Mouse (Mus musculus): ENCODE measurements around the gene Gm42674. TPM values are rescaled to one million over a fixed set of nuclear protein-coding genes. Genes with fewer than 3 reads are reported as not detected.
A peak's percentile ranks its signal among the peaks of the same experiment; 100 is the strongest.

Gene Gm42674
- total RNA-seq, 1 experiment, result not detected

DNA sequence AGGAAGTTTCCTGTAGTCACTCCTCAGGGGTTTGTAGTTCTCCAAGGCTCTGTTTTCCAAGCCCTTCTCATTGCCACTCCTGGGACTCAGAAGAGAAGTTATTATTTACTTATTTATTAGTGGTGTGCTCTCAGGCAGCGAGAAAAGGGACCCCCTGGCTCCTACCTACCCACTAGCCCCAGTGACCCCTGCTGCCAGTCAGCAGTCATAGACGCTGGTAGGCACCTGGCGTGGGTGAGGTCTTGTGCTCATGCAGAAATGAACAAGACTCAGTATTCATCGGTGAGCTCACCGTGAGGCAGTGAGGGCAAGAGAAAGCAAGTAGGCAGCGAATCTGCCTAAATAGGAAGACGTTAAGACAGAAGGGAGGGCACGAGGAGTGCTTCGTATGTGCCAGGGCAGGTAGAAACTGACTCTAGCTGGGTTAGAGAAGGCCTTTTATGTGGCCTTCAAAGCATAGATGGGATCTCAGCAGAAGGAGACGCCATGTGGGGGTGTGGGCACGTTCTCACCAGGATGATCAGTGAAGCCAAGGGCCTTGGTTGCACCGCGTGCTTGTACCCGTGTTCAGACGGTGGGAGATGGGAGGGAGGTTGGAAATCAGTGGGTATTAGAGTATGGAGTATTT, 15.6 kb upstream of the Gm42674 start:
- H3K4me3 ChIP-seq (ENCODE audit: insufficient read depth in 1 of 2, low read depth in 1 of 2, low read length in 2 of 2, poor library complexity in 1 of 2, severe bottlenecking in 1 of 2), result no peak overlapping the region
- H3K27ac ChIP-seq (ENCODE audit: insufficient read depth, low read depth, low read length, poor library complexity, severe bottlenecking), result no peak overlapping the region
- TF ChIP-seq MAFK (IDR thresholded peaks at IDR 0.05; ENCODE audit: insufficient read depth, low read depth, low read length) (no peak), HCFC1 (IDR thresholded peaks at IDR 0.05; ENCODE audit: borderline replicate concordance, insufficient read depth, low read length) (no peak)
- H3K9me3 ChIP-seq (ENCODE audit: control insufficient read depth, insufficient read depth, low read depth, low read length), result no peaks in the 10 kb centered on the region
- in situ Hi-C loops (cut with MboI; ENCODE audit: low sequenced_read_pairs in 2 of 2, unreplicated experiment in 2 of 2), result no loop called here
- no peak for DNase-seq (ENCODE audit: low read depth, low spot score)
- no peaks in the 10 kb centered on the region for H3K36me3 ChIP-seq (ENCODE audit: control insufficient read depth, insufficient read depth, low read length, poor library complexity, severe bottlenecking)
- peaks cover 3 to 15% of the 10 kb centered on the region in 2 experiments; a peak in 1 of 4 replicates for H3K4me1 ChIP-seq (ENCODE audit: control insufficient read depth in 2 of 2, insufficient read depth in 2 of 2, low read length in 2 of 2, poor library complexity in 1 of 2)
- no peak overlapping the region for H3K9ac ChIP-seq (ENCODE audit: insufficient read depth, low read depth, low read length, poor library complexity, severe bottlenecking)

DNA sequence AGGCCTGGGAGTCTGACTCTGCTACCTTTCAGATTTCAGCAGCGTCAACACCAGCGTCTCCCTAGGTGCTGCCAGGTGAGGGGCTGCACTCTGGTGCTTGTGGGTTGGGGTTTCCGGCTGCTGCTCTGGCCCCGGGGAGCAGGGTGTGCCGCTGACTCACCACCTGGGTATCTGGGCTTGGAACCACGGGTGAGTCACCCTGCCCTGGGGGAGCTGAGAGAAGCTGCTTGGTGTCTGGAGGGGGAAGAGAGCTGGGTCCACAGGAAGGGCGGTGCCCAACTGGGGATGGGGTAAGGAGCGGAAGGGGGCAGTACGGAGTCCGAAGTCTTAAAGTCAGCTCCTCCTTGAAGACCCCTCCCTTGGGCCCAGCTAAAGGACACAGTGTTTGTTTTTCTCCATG, 14.8 kb upstream of the Gm42674 start:
- no peak for TF ChIP-seq CHD2 (IDR thresholded peaks at IDR 0.05; ENCODE audit: low read depth, low read length)
- TF ChIP-seq ZC3H11A (IDR thresholded peaks at IDR 0.05; ENCODE audit: borderline replicate concordance, low read depth, low read length), result no peak
- no peak for TF ChIP-seq HCFC1 (IDR thresholded peaks at IDR 0.05; ENCODE audit: borderline replicate concordance, insufficient read depth, low read length)
- no peak for TF ChIP-seq MAFK (IDR thresholded peaks at IDR 0.05; ENCODE audit: insufficient read depth, low read depth, low read length)
- no peak for TF ChIP-seq ZNF384 (IDR thresholded peaks at IDR 0.05; ENCODE audit: low read depth, low read length)
- peaks cover 3 to 15% of the 10 kb centered on the region in 2 experiments; a peak in 1 of 4 replicates for H3K4me1 ChIP-seq (ENCODE audit: control insufficient read depth in 2 of 2, insufficient read depth in 2 of 2, low read length in 2 of 2, poor library complexity in 1 of 2)
- H3K9me3 ChIP-seq (ENCODE audit: control insufficient read depth, insufficient read depth, low read depth, low read length), result no peaks in the 10 kb centered on the region
- no peaks in the 10 kb centered on the region for H3K36me3 ChIP-seq (ENCODE audit: control insufficient read depth, insufficient read depth, low read length, poor library complexity, severe bottlenecking)
- no peak overlapping the region for H3K4me3 ChIP-seq (ENCODE audit: insufficient read depth in 1 of 2, low read depth in 1 of 2, low read length in 2 of 2, poor library complexity in 1 of 2, severe bottlenecking in 1 of 2)
- H3K27ac ChIP-seq (ENCODE audit: insufficient read depth, low read depth, low read length, poor library complexity, severe bottlenecking), result no peak overlapping the region
- no peak overlapping the region for H3K9ac ChIP-seq (ENCODE audit: insufficient read depth, low read depth, low read length, poor library complexity, severe bottlenecking)
- in situ Hi-C loops (cut with MboI; ENCODE audit: low sequenced_read_pairs in 2 of 2, unreplicated experiment in 2 of 2), result no loop called here
- DNase-seq (ENCODE audit: low read depth, low spot score), result peak; percentile 58

DNA sequence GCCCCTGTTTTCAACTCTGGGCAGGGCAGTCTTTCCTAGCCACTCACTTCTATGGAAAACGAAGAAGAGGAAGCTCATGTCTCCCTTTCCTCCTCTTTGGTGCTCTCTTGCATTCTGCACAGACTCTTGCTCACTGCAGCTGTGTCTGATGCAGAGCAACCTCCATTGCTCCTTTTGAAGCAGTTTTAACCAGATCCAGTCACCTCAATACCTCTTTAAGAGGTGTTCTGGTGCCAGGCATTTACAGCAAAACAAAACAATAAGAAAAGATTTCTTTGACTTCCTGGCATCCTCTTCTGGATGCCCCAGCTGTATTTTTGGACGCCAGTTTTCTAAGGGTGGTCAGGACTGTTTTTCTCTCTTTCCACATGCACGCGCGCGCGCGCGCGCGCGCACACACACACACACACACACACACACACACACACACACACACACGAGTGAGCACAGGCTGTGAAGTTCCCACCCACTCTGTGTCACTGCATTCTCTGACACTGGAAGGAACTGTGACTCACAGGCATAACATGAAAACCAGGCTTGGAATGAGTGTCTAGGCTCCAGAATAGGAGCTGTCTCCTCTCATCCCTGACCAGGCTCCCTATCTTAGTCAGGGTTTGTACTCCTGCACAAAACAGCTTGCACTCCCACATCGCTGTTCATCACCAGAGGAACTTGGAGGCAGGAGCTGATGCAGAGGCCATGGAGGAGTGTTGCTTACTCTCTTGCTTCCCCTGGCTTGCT, 14.2 kb upstream of the Gm42674 start:
- Histone ChIP-seq H3K4me3 (ENCODE audit: insufficient read depth in 1 of 2, low read depth in 1 of 2, low read length in 2 of 2, poor library complexity in 1 of 2, severe bottlenecking in 1 of 2) (no peak overlapping the region), H3K4me1 (ENCODE audit: control insufficient read depth in 2 of 2, insufficient read depth in 2 of 2, low read length in 2 of 2, poor library complexity in 1 of 2) (peaks cover 3 to 15% of the 10 kb centered on the region in 2 experiments; a peak in 1 of 4 replicates), H3K27ac (ENCODE audit: insufficient read depth, low read depth, low read length, poor library complexity, severe bottlenecking) (no peak overlapping the region), H3K9me3 (ENCODE audit: control insufficient read depth, insufficient read depth, low read depth, low read length) (no peaks in the 10 kb centered on the region), H3K9ac (ENCODE audit: insufficient read depth, low read depth, low read length, poor library complexity, severe bottlenecking) (no peak overlapping the region), H3K36me3 (ENCODE audit: control insufficient read depth, insufficient read depth, low read length, poor library complexity, severe bottlenecking) (no peaks in the 10 kb centered on the region)
- in situ Hi-C loops (cut with MboI; ENCODE audit: low sequenced_read_pairs in 2 of 2, unreplicated experiment in 2 of 2), result no loop called here
- DNase-seq (ENCODE audit: low read depth, low spot score), result no peak
- TF ChIP-seq CHD2 (IDR thresholded peaks at IDR 0.05; ENCODE audit: low read depth, low read length) (no peak), HCFC1 (IDR thresholded peaks at IDR 0.05; ENCODE audit: borderline replicate concordance, insufficient read depth, low read length) (no peak), ZNF384 (IDR thresholded peaks at IDR 0.05; ENCODE audit: low read depth, low read length) (no peak), MAFK (IDR thresholded peaks at IDR 0.05; ENCODE audit: insufficient read depth, low read depth, low read length) (no peak), ZC3H11A (IDR thresholded peaks at IDR 0.05; ENCODE audit: borderline replicate concordance, low read depth, low read length) (no peak)

DNA sequence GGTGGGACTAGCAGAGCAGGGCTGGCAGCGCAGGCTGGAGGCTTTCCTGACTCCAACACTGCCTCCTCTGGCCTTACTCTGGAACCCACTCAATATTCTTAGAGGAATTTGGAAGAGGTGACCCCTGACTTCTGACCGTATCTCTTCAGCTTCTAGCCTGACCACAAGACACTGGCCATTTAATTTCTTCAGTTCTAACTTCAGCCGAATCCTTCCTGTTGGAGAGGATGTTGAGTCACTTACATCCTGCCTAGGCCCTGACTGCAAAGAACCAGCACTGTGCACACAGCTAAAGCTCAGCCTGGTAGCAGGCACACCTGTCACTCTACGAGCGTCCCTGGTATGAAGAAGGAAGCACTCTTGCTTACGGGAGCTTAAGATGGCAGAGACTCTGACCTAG, 12.3 kb upstream of the Gm42674 start:
- Histone ChIP-seq H3K4me1 (ENCODE audit: control insufficient read depth in 2 of 2, insufficient read depth in 2 of 2, low read length in 2 of 2, poor library complexity in 1 of 2) (peaks cover 3 to 15% of the 10 kb centered on the region in 2 experiments; a peak in 1 of 4 replicates), H3K4me3 (ENCODE audit: insufficient read depth in 1 of 2, low read depth in 1 of 2, low read length in 2 of 2, poor library complexity in 1 of 2, severe bottlenecking in 1 of 2) (no peak overlapping the region), H3K9me3 (ENCODE audit: control insufficient read depth, insufficient read depth, low read depth, low read length) (no peaks in the 10 kb centered on the region), H3K9ac (ENCODE audit: insufficient read depth, low read depth, low read length, poor library complexity, severe bottlenecking) (no peak overlapping the region), H3K36me3 (ENCODE audit: control insufficient read depth, insufficient read depth, low read length, poor library complexity, severe bottlenecking) (no peaks in the 10 kb centered on the region), H3K27ac (ENCODE audit: insufficient read depth, low read depth, low read length, poor library complexity, severe bottlenecking) (no peak overlapping the region)
- DNase-seq (ENCODE audit: low read depth, low spot score), result no peak
- TF ChIP-seq CHD2 (IDR thresholded peaks at IDR 0.05; ENCODE audit: low read depth, low read length) (no peak), ZC3H11A (IDR thresholded peaks at IDR 0.05; ENCODE audit: borderline replicate concordance, low read depth, low read length) (no peak), MAFK (IDR thresholded peaks at IDR 0.05; ENCODE audit: insufficient read depth, low read depth, low read length) (no peak)
- in situ Hi-C loops (cut with MboI; ENCODE audit: low sequenced_read_pairs in 2 of 2, unreplicated experiment in 2 of 2), result no loop called here

Data from ES-E14 (cell line).